Mouse (Mus musculus): ENCODE measurements around the gene Prss27.
"Not testable (repeated sequence)": the region's sequence is repeated elsewhere in the genome, so short reads cannot be mapped to it uniquely, and the experiment has no call there.

The Prss27 gene

GRCm38 (mm10) chr17:24030551-24030950 lies 7.4 kb upstream of the Prss27 start:
- DNase-seq (ENCODE audit: low read depth, low spot score), result no peak

- DNase-seq (ENCODE audit: low read depth, low spot score), result no peak
Observed at GRCm38 (mm10) chr17:24035087-24035486, 2.9 kb upstream of the Prss27 start.

GRCm38 (mm10) chr17:24036954-24037353 lies 990 bp upstream of the Prss27 start:
- DNase-seq (ENCODE audit: low read depth, low spot score), result no peak

GRCm38 (mm10) chr17:24037360-24037759 lies 584 bp upstream of the Prss27 start:
- no peak for DNase-seq (ENCODE audit: low read depth, low spot score)

GRCm38 (mm10) chr17:24044482-24044881 lies 6.5 kb downstream of the Prss27 start:
- no peak for DNase-seq (ENCODE audit: low read depth, low spot score)

- DNase-seq (ENCODE audit: low read depth, low spot score), result no peak
Observed at GRCm38 (mm10) chr17:24045608-24046007, 7.7 kb downstream of the Prss27 start.

GRCm38 (mm10) chr17:24046026-24046425 lies 8.1 kb downstream of the Prss27 start:
- DNase-seq (ENCODE audit: low read depth, low spot score), result no peak

GRCm38 (mm10) chr17:24048053-24048452 lies 10.1 kb downstream of the Prss27 start:
- DNase-seq (ENCODE audit: low read depth, low spot score), result no peak

GRCm38 (mm10) chr17:24049008-24049407 lies 11.1 kb downstream of the Prss27 start:
- peak; percentile 63 for DNase-seq (ENCODE audit: low read depth, low spot score)

GRCm38 (mm10) chr17:24056636-24057625 lies 19.0 kb downstream of the Prss27 start:
- DNase-seq (ENCODE audit: low read depth, low spot score), result no peak

- no peak for DNase-seq (ENCODE audit: low read depth, low spot score)
Observed at GRCm38 (mm10) chr17:24057730-24058245, 19.8 kb downstream of the Prss27 start.

- DNase-seq (ENCODE audit: low read depth, low spot score), result no peak
Observed at GRCm38 (mm10) chr17:24062459-24063155, 24.7 kb downstream of the Prss27 start.

- no peak for DNase-seq (ENCODE audit: low read depth, low spot score)
Observed at GRCm38 (mm10) chr17:24068271-24068670, 30.3 kb downstream of the Prss27 start.

- no peak for DNase-seq (ENCODE audit: low read depth, low spot score)
Observed at GRCm38 (mm10) chr17:24069531-24069930, 31.6 kb downstream of the Prss27 start.

- DNase-seq (ENCODE audit: low read depth, low spot score), result peak; percentile 96
Observed at GRCm38 (mm10) chr17:24072919-24073696, 35.2 kb downstream of the Prss27 start, which contains the start of gene Kctd5. TSS of gene Kctd5 (minus strand) at chr17:24073485.

GRCm38 (mm10) chr17:24077101-24077500 lies 39.2 kb downstream of the Prss27 start:
- DNase-seq (ENCODE audit: low read depth, low spot score), result no peak

GRCm38 (mm10) chr17:24084593-24084992 lies 46.6 kb downstream of the Prss27 start:
- no peak for DNase-seq (ENCODE audit: low read depth, low spot score)

GRCm38 (mm10) chr17:24086399-24086798 lies 48.5 kb downstream of the Prss27 start:
- not testable (repeated sequence) for DNase-seq (ENCODE audit: low read depth, low spot score)

- no peak for DNase-seq (ENCODE audit: low read depth, low spot score)
Observed at GRCm38 (mm10) chr17:24090575-24090974, 52.6 kb downstream of the Prss27 start.

Measured in telencephalon, adult 2 months (tissue).